In the genomic region with DNA sequence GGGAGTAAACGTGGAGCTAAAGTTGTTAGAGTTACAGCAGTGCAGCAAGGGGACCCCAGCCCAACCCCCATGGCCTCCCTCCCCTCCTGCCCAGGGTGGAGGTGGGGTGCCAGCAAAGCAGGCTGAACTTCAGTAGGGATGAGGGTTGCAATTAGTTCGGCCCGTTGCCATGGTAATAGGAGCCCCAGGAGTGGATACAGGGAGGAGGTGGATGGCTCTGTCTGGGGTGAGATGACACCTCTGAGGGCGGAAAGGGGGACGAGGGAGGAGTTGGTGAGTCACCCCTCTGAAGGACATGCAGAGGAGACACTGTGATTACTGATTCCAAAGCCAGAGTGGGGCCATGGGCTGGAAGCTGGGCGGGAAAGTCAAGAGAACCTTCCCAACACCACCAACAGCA, we compare ENCODE assay signal across 10 mouse cellular contexts. TPM values are rescaled to one million over a fixed set of nuclear protein-coding genes. Genes with fewer than 3 reads are reported as not detected.
DNase-seq lines count a peak whose midpoint lies in the region; ATAC-seq and TF ChIP-seq lines count a peak whose summit lies in the region.
"Had no signal": no experiment of that assay in that cellular context is flagged by ENCODE, and none has a peak within 500 bp of the region (broad histone marks: within the 10 kb centered on the region; RNA-seq: fewer than 3 reads in every experiment).

No protein-coding gene starts in this region.

- no peak overlapping the region for H3K4me2 ChIP-seq in forebrain, postnatal 0 days (ENCODE audit: low read depth)
- peak overlapping the region; percentile 66 for H3K4me2 ChIP-seq in liver, embryonic 15.5 days

- no peak for TF ChIP-seq CTCF in forebrain, postnatal 0 days (IDR thresholded peaks at IDR 0.05; ENCODE audit: low read depth)

- no peak overlapping the region for H3K9ac ChIP-seq in forebrain, postnatal 0 days
- no peak overlapping the region for H3K9ac ChIP-seq in liver, embryonic 15.5 days

- DNase-seq in heart, adult 11 months = peak; percentile 94
- DNase-seq in heart, postnatal 14 days = no peak
- DNase-seq in Muller cell, postnatal 12 days (ENCODE audit: inconsistent ontology term) = peak; percentile 74
- DNase-seq in forebrain, postnatal 0 days = no peak
- DNase-seq in cerebellum, adult 11-12 months = no peak
- no peak for DNase-seq in testis, postnatal 14 days (ENCODE audit: low spot score)
- DNase-seq in layer of hippocampus, adult 9-11 months = no peak

- intact Hi-C loops in heart, postnatal 14 days (cut with DNase I) = loop anchor here (2.0 kb wide), 1 partner anchor 26 kb away; the partner anchor contains the start of gene Phldb1

- 19% methylated on average over 6 of the region's 6 CpGs for WGBS in forebrain, postnatal 0 days
- 47% methylated on average over 6 of the region's 6 CpGs for WGBS in liver, embryonic 15.5 days (ENCODE audit: insufficient replicate concordance)

- ATAC-seq in forebrain, postnatal 0 days = 0 out of 2 replicates have a peak, but pooled peaks have one; percentile 21
- ATAC-seq in liver, embryonic 15.5 days (ENCODE audit: insufficient read depth) = no peak

- H3K27ac ChIP-seq in forebrain, postnatal 0 days (ENCODE audit: low read depth, low read length) = no peak overlapping the region
- no peak overlapping the region for H3K27ac ChIP-seq in liver, embryonic 15.5 days (replicated peaks)

- H3K27me3 ChIP-seq in forebrain, postnatal 0 days (ENCODE audit: insufficient read depth, low read length) = no peaks in the 10 kb centered on the region
- H3K27me3 ChIP-seq in liver, embryonic 15.5 days = peaks cover 21% of the 10 kb centered on the region

- H3K36me3 ChIP-seq in forebrain, postnatal 0 days (ENCODE audit: insufficient read depth) = peaks cover 72% of the 10 kb centered on the region
- no peaks in the 10 kb centered on the region for H3K36me3 ChIP-seq in liver, embryonic 15.5 days (replicated peaks)

- H3K9me3 ChIP-seq in forebrain, postnatal 0 days (ENCODE audit: low read length) = no peaks in the 10 kb centered on the region
- H3K9me3 ChIP-seq in liver, embryonic 15.5 days (replicated peaks) = no peaks in the 10 kb centered on the region

- H3K4me1 ChIP-seq in forebrain, postnatal 0 days (ENCODE audit: insufficient read depth) = no peaks in the 10 kb centered on the region; the same call in 1 of the 2 replicates
- peaks cover 26% of the 10 kb centered on the region for H3K4me1 ChIP-seq in liver, embryonic 15.5 days (replicated peaks)

- H3K4me3 ChIP-seq in forebrain, postnatal 0 days (ENCODE audit: low read depth, low read length) = no peak overlapping the region
- H3K4me3 ChIP-seq in liver, embryonic 15.5 days (replicated peaks) = peak overlapping the region; percentile 45; the same call in 1 of the 2 replicates
- H3K4me3 ChIP-seq: myocyte had no signal

RNA-seq across cellular contexts. Expression of gene Phldb1, which starts 26.1 kb away (rescaled TPM):
- total RNA-seq in heart, postnatal 14 days (2021) = 100 to 1,000 TPM; 124 to 132 TPM
- total RNA-seq in forebrain, postnatal 0 days (2014; rRNA removed) = 106 and 129 TPM in 2 replicates
- polyA plus RNA-seq in forebrain, postnatal 0 days (2015; fragmentation: Nextera tagmentation; extraction: Ambion mirVana) = 28.2 and 34.3 TPM in 2 replicates
- polyA plus RNA-seq in liver, embryonic 15.5 days (2015; fragmentation: Nextera tagmentation; extraction: Ambion mirVana) = 2.5 and 2.7 TPM in 2 replicates

RNA-seq across cellular contexts. Expression of gene Treh, which starts 35.9 kb away (rescaled TPM):
- not detected for total RNA-seq in heart, postnatal 14 days (2021)
- not detected in 2 replicates for total RNA-seq in forebrain, postnatal 0 days (2014; rRNA removed)
- polyA plus RNA-seq in forebrain, postnatal 0 days (2015; fragmentation: Nextera tagmentation; extraction: Ambion mirVana) = not detected in 2 replicates
- not detected in 2 replicates for polyA plus RNA-seq in liver, embryonic 15.5 days (2015; fragmentation: Nextera tagmentation; extraction: Ambion mirVana)
- total RNA-seq: common myeloid progenitor, adult 5-6 weeks had no signal

RNA-seq across cellular contexts. Expression of gene Arcn1, which starts 58.7 kb away (rescaled TPM):
- 10 to 100 TPM; 80.1 to 88.6 TPM for total RNA-seq in heart, postnatal 14 days (2021)
- 107 and 113 TPM in 2 replicates for total RNA-seq in forebrain, postnatal 0 days (2014; rRNA removed)
- polyA plus RNA-seq in forebrain, postnatal 0 days (2015; fragmentation: Nextera tagmentation; extraction: Ambion mirVana) = 86.0 and 105 TPM in 2 replicates
- polyA plus RNA-seq in liver, embryonic 15.5 days (2015; fragmentation: Nextera tagmentation; extraction: Ambion mirVana) = 87.1 and 89.2 TPM in 2 replicates

RNA-seq across cellular contexts. Expression of gene Ift46, which starts 58.8 kb away (rescaled TPM):
- 10 to 100 TPM; 32.7 to 41.8 TPM for total RNA-seq in heart, postnatal 14 days (2021)
- 67.0 and 72.4 TPM in 2 replicates for total RNA-seq in forebrain, postnatal 0 days (2014; rRNA removed)
- polyA plus RNA-seq in forebrain, postnatal 0 days (2015; fragmentation: Nextera tagmentation; extraction: Ambion mirVana) = 158 and 166 TPM in 2 replicates
- polyA plus RNA-seq in liver, embryonic 15.5 days (2015; fragmentation: Nextera tagmentation; extraction: Ambion mirVana) = 16.7 and 19.0 TPM in 2 replicates

Comparison
In these comparisons a context has a peak if more than half of its experiments do, and no peak if none do; other contexts are left out.
1. DNase-seq: peak in heart, adult 11 months (single experiment) and Muller cell, postnatal 12 days (single experiment); none in heart, postnatal 14 days (0 of 2), forebrain, postnatal 0 days (single experiment), cerebellum, adult 11-12 months (single experiment), testis, postnatal 14 days (single experiment) and layer of hippocampus, adult 9-11 months (single experiment).